Mouse (Mus musculus) kidney, adult 10 weeks (tissue): Measurements from ENCODE around the gene Cyb5r2. TPM values are rescaled to one million over a fixed set of nuclear protein-coding genes. Genes with fewer than 3 reads are reported as not detected.

Experiments used
- polyA plus RNA-seq: library from polyadenylated mRNA; stranded (reverse); fragments of 350-450 nt; fragmentation: Illumina TruSeq; extraction: RNeasy Lipid Tissue Mini Kit (QIAGEN cat#74804); gene quantifications from one replicate; pipeline ENCODE4 v1.2.3, GENCODE M21; 2014; ENCODE audit warnings: low read depth, low replicate concordance

Cyb5r2 gene
- not detected for polyA plus RNA-seq

GRCm38 (mm10) chr7:107757308-107758151 is at the start of gene Cyb5r2:
Gene Cyb5r2 (minus strand): TSS chr7:107758032.

DNA sequence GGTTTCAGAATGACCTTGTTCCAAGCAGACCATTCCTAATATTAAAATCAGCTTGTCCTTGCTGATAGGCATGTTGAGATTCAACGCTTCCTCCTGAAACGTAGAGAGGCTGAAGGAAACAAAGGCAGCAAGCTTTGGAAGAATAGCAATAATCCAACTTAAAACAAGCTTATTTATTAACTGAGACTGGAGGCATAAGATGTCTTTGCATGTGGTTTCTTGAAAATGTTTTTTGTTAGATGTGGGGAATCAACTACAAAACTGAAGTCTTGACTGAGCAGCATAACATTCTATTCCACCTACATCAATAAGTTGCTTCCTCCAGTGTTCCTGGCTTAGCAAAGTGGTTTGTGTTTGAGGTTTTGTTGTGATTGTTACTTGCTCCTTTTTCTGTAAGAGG is 43.3 kb upstream of the Cyb5r2 start, which contains the start of gene Ovch2:
TSS of gene Ovch2 (minus strand) at position 101 of the 400 bp plus-strand sequence.

Other genes with a start within 250 kb of the Cyb5r2 start
- 12.3 TPM for gene Olfml1, start 190.6 kb downstream of the Cyb5r2 start, polyA plus RNA-seq
- gene Ppfibp2, start 162.8 kb downstream of the Cyb5r2 start, polyA plus RNA-seq = 7.8 TPM
- not detected for gene 5330417H12Rik, start 132.9 kb downstream of the Cyb5r2 start, polyA plus RNA-seq
- gene Ovch2, start 43.2 kb upstream of the Cyb5r2 start, polyA plus RNA-seq = not detected
- not detected for gene Olfr467, start 54.2 kb upstream of the Cyb5r2 start, polyA plus RNA-seq
- gene Olfr469, start 67.5 kb upstream of the Cyb5r2 start, polyA plus RNA-seq = not detected
- gene Olfr470, start 89.5 kb upstream of the Cyb5r2 start, polyA plus RNA-seq = not detected
- not detected for gene Olfr472, start 139.9 kb upstream of the Cyb5r2 start, polyA plus RNA-seq
- not detected for gene Olfr473, start 172.4 kb upstream of the Cyb5r2 start, polyA plus RNA-seq
- gene Olfr474, start 196.6 kb upstream of the Cyb5r2 start, polyA plus RNA-seq = not detected
- not detected for gene Olfr476, start 206.8 kb upstream of the Cyb5r2 start, polyA plus RNA-seq
- not detected for gene Olfr477, start 228.7 kb upstream of the Cyb5r2 start, polyA plus RNA-seq